Mouse (Mus musculus): ENCODE data around the gene Thy1. TPM values are rescaled to one million over a fixed set of nuclear protein-coding genes. Genes with fewer than 3 reads are reported as not detected.

Thy1 gene
- total RNA-seq (2015; ENCODE audit: low replicate concordance), result 11.9 and 33.1 TPM in 2 replicates
- total RNA-seq (2017; ENCODE audit: low replicate concordance), result 1.0 and 7.8 TPM in 2 replicates

GRCm38 (mm10) chr9:44042836-44043707, at the start of gene Thy1:
TSS of gene Thy1 (plus strand) at chr9:44043384.
- no peak for ATAC-seq (replicated peaks; ENCODE audit: low FRiP score, poor library complexity, severe bottlenecking)

GRCm38 (mm10) chr9:43997681-43998080, 45.5 kb upstream of the Thy1 start:
- ATAC-seq (replicated peaks; ENCODE audit: low FRiP score, poor library complexity, severe bottlenecking), result no peak

DNA sequence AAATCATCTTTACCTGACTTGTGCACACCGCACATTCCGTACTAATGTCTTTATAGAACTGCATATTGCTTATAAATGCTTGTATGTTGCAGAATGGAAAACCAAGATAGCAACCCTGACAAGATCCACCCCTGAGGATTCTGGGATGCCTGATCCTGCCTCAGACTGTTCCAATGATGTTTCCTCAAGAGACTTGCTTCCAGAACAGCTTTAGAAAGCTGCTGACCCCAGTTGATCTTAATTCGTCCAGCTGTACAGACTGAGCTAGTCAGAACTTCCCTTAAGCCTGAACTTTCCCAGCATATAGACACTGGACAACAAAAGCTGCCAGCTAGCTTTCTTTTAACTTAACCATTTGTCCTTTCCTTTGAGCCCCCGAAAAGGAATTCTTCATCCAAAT, 44.3 kb upstream of the Thy1 start:
- no peak for ATAC-seq (replicated peaks; ENCODE audit: low FRiP score, poor library complexity, severe bottlenecking)

DNA sequence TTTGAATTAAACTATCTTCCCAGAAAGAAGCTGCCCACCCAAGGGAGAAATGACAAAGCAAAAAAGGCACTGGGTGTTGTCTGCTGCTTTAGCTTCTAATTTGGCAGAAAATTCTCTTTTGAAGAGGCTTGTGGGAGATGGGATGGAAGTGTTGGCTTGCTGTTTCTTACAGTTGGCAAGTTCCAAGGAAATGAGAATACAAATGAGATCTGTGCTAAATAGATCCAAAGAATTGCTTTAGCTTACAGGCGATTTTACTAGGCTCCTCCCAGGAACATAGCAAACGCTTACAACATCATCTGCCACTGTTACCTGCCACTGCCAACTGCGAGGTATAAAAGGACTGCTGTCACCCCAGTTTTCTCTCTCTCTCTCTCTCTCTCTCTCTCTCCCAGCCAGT, 38.8 kb upstream of the Thy1 start:
- no peak for ATAC-seq (replicated peaks; ENCODE audit: low FRiP score, poor library complexity, severe bottlenecking)

DNA sequence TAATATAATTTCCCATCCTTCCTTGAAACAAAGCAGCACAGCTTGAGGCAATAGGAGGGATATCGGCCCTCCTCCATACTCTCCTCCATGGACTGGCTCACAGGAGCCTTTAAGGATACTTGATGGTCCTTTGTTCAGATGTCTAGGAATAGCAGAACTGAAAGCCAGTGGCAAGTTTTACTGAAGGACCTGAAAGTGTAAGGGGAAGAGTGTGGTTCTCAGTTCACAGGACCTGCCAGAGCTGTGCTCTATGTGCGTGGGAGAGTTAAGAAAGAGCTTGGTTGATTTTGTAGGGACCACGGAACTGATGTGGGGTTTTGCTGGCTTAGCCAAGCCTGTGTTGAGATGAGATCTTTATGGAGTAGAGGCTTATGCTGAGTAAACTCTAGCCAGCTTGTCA, 37.9 kb upstream of the Thy1 start:
- no peak for ATAC-seq (replicated peaks; ENCODE audit: low FRiP score, poor library complexity, severe bottlenecking)

GRCm38 (mm10) chr9:44007323-44007722, 35.9 kb upstream of the Thy1 start:
- ATAC-seq (replicated peaks; ENCODE audit: low FRiP score, poor library complexity, severe bottlenecking), result no peak

GRCm38 (mm10) chr9:44007991-44008390, 35.2 kb upstream of the Thy1 start:
- ATAC-seq (replicated peaks; ENCODE audit: low FRiP score, poor library complexity, severe bottlenecking), result no peak

- ATAC-seq (replicated peaks; ENCODE audit: low FRiP score, poor library complexity, severe bottlenecking), result no peak
Observed at GRCm38 (mm10) chr9:44010900-44011299, 32.3 kb upstream of the Thy1 start.

DNA sequence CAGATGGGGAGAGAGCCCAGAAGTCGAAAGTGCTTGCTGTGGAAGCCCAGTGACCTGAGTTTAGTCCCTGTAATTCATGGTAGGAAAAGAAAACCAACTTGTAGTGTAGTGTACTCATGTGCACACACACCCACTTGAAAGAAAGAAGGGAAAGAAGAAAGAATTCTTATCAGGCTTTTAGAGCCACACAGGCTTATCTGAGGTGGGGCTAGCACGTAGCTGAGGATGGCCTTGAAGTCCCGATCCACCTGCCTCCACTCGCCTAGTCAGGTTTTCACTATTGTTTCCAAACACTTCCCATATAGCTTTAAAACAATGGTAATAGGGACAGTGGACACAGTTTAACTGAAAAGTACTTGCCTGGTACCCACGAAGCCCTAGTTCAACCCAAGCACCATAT, 31.5 kb upstream of the Thy1 start:
- ATAC-seq (replicated peaks; ENCODE audit: low FRiP score, poor library complexity, severe bottlenecking), result no peak

GRCm38 (mm10) chr9:44012164-44012563, 31.0 kb upstream of the Thy1 start:
- no peak for ATAC-seq (replicated peaks; ENCODE audit: low FRiP score, poor library complexity, severe bottlenecking)

DNA sequence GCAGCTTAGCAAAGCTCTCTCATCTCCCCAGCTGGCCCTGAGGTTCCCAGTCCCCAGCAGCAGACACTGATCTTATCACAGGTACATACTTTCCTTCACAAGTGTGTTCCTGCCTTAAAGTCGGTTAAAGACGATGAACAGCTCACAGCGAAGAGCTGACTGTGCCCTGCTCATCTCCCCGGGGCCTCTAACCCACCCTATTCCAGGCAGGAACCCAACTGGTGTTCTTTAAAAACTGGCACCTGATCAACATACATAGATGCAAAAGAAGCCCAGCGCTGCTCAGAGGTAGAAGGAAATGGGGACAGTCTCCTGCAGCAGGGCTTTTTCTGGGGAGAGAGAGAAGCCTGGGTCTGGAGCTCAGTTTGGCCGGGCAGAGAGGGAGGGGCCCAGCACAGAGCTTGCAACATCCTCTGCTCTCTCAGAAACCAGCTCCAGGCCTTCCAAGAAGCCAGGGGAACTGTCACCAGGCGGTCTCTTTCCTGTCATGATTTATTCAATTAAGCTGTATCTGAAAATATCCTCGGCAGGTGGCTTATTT, 30.4 kb upstream of the Thy1 start:
- ATAC-seq (replicated peaks; ENCODE audit: low FRiP score, poor library complexity, severe bottlenecking), result no peak

- ATAC-seq (replicated peaks; ENCODE audit: low FRiP score, poor library complexity, severe bottlenecking), result no peak
Observed at GRCm38 (mm10) chr9:44013781-44014180, 29.4 kb upstream of the Thy1 start.

DNA sequence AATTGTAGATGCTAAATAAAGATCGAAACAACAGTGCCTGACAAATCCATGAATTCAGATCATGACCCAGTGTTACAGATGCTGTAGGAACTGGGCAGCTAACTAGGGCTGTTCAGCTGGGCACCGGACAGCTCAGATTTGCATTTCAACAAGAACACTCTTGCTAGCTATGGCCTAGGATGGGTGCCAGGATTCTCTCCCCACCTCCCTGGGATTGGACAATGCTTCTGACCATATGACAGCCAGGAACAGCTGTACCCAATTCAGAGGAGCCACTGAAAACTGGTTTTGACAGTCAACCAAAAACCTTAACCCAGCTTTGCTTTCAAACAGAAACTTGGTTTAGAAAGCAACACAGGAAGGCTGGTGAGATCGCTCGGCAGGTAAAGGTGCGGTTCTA, 26.9 kb upstream of the Thy1 start:
- no peak for ATAC-seq (replicated peaks; ENCODE audit: low FRiP score, poor library complexity, severe bottlenecking)

DNA sequence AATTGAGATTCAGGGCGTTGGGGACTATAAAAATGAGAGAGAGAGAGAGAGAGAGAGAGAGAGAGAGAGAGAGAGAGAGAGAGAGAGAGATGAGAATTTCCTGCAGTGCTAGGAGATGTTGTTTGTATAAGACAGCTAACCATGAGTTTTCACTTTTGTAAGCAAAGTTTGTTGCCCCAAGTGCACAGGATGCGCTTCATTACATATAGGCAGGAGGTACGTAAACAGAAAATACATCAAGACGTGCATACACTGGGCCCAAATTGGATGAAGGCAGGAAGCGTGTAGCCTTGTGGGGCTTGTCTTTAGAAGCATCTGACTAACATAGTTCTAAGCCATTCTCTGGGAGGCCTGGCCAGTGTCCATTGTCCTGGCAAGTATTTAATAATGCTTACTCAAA, 25.3 kb upstream of the Thy1 start:
- ATAC-seq (replicated peaks; ENCODE audit: low FRiP score, poor library complexity, severe bottlenecking), result no peak

GRCm38 (mm10) chr9:44020001-44020400, 23.2 kb upstream of the Thy1 start:
- no peak for ATAC-seq (replicated peaks; ENCODE audit: low FRiP score, poor library complexity, severe bottlenecking)

DNA sequence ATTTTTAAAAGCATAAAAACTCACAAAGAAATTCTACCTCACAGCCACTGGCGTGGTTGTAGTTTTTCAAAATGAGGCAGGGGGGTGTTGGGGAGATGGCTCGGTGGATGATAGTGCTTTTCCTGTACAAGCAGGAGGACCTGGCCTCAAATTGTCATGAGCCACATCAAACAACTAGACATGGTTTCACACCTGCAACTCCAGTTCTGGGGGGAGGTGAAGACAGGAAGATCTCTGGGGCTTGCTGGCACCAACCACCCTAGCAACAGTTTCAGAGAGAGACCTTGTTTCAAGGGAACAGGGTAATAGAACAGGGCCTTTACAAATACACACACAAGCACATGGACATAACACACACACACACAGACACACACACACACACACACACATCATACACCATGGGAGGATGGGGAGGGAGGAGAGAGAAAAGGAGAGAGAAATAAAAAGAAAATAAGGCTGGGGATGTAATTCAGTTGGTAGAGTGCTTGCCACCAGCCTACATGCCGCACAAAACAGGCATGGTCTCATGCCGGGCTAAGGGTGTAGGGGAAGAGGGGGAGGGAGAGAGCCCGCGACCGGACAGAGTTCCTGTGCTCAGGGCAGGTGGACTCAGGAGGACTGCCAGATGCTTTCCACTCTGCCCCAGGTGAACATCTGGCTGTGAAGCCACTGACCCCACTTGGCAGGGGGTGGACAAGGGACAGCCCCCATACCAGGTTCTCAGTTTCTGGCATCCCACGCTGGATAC, 20.9 kb upstream of the Thy1 start:
- no peak for ATAC-seq (replicated peaks; ENCODE audit: low FRiP score, poor library complexity, severe bottlenecking)

- no peak for ATAC-seq (replicated peaks; ENCODE audit: low FRiP score, poor library complexity, severe bottlenecking)
Observed at GRCm38 (mm10) chr9:44024096-44024495, 19.1 kb upstream of the Thy1 start.

- no peak for ATAC-seq (replicated peaks; ENCODE audit: low FRiP score, poor library complexity, severe bottlenecking)
Observed at GRCm38 (mm10) chr9:44029580-44030236, 13.5 kb upstream of the Thy1 start.

- no peak for ATAC-seq (replicated peaks; ENCODE audit: low FRiP score, poor library complexity, severe bottlenecking)
Observed at GRCm38 (mm10) chr9:44030646-44031045, 12.5 kb upstream of the Thy1 start.

- no peak for ATAC-seq (replicated peaks; ENCODE audit: low FRiP score, poor library complexity, severe bottlenecking)
Observed at GRCm38 (mm10) chr9:44031079-44031478, 12.1 kb upstream of the Thy1 start.
